Comparison of ENCODE assay signal across 24 mouse cellular contexts in the genomic region with DNA sequence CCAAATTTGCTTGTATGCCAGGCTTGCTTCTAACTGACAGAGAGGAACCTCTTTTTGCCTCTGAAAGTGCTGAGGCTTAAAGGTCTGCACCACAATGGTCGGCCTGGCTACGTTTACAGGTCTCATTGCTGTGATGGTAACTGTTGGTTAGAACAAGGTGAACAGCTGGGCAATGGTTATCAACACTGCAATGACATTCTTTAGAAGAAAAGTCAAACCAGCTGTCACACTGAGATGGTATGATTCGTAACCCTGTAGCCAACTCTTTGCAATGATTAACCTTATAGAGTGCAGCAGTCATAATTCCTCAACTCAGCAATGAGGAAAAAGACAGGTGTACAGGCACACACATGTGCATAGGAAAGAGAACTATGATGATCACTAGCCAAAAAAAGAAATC. TPM values are rescaled to one million over a fixed set of nuclear protein-coding genes. Genes with fewer than 3 reads are reported as not detected.
DNase-seq lines count a peak whose midpoint lies in the region; ATAC-seq and TF ChIP-seq lines count a peak whose summit lies in the region.
"Had no signal": no experiment of that assay in that cellular context is flagged by ENCODE, and none has a peak within 500 bp of the region (broad histone marks: within the 10 kb centered on the region; RNA-seq: fewer than 3 reads in every experiment).

No protein-coding gene starts in this region.

- TF ChIP-seq POLR2A in MEL (IDR thresholded peaks at IDR 0.05; ENCODE audit: control insufficient read depth in 1 of 2, insufficient read depth in 1 of 2, low read depth in 1 of 2, low read length in 2 of 2, poor library complexity in 1 of 2) (no peak), myocyte (IDR thresholded peaks at IDR 0.05; ENCODE audit: insufficient read length, low read depth) (no peak)

- 91% methylated on average over 3 of the region's 3 CpGs for WGBS in midbrain, embryonic 11.5 days
- 93% methylated on average over 3 of the region's 3 CpGs for WGBS in midbrain, embryonic 14.5 days

- ATAC-seq in midbrain, embryonic 11.5 days (ENCODE audit: low FRiP score), result no peak
- no peak for ATAC-seq in midbrain, embryonic 14.5 days (ENCODE audit: low FRiP score, low TSS enrichment)
- ATAC-seq: forebrain, embryonic 14.5 days; forebrain, postnatal 0 days; hindbrain, postnatal 0 days; inflammation-experienced regulatory T-cells, adult 6 months had no signal

- no peaks in the 10 kb centered on the region for H3K9me3 ChIP-seq in midbrain, embryonic 11.5 days (ENCODE audit: control insufficient read depth, low read length)
- no peaks in the 10 kb centered on the region for H3K9me3 ChIP-seq in midbrain, embryonic 14.5 days (ENCODE audit: control insufficient read depth, low read length)
- no peaks in the 10 kb centered on the region for H3K9me3 ChIP-seq in MEL (replicated peaks; ENCODE audit: insufficient read depth, low read length)
- H3K9me3 ChIP-seq: G1E; heart, embryonic 12.5 days; heart, embryonic 15.5 days had no signal

- H3K79me2 ChIP-seq in MEL (ENCODE audit: control insufficient read depth, insufficient read depth, low read length, poor library complexity), result no peaks in the 10 kb centered on the region
- no peaks in the 10 kb centered on the region for H3K79me2 ChIP-seq in myocyte (ENCODE audit: control insufficient read depth, insufficient read depth)

- TF ChIP-seq RAD21 in MEL (IDR thresholded peaks at IDR 0.05; ENCODE audit: low read depth, low read length), result no peak

- H3K27me3 ChIP-seq in midbrain, embryonic 11.5 days (ENCODE audit: control insufficient read depth, insufficient read depth, low read length), result no peaks in the 10 kb centered on the region
- H3K27me3 ChIP-seq in midbrain, embryonic 14.5 days (ENCODE audit: control insufficient read depth, insufficient read depth, low read length), result no peaks in the 10 kb centered on the region
- H3K27me3 ChIP-seq in MEL (ENCODE audit: control insufficient read depth in 1 of 2, insufficient read depth in 2 of 2, low read length in 2 of 2) (no peaks in the 10 kb centered on the region), myocyte (ENCODE audit: control insufficient read depth, insufficient read depth, insufficient read length) (no peaks in the 10 kb centered on the region)
- H3K27me3 ChIP-seq: heart, embryonic 12.5 days; heart, embryonic 15.5 days had no signal

- H3K9ac ChIP-seq in midbrain, embryonic 11.5 days (ENCODE audit: low read length), result no peak overlapping the region
- no peak overlapping the region for H3K9ac ChIP-seq in midbrain, embryonic 14.5 days (replicated peaks; ENCODE audit: low read length)
- H3K9ac ChIP-seq in MEL (ENCODE audit: control insufficient read depth, low read depth, low read length, poor library complexity, severe bottlenecking), result no peak overlapping the region
- H3K9ac ChIP-seq: forebrain, postnatal 0 days; heart, embryonic 12.5 days; heart, embryonic 15.5 days; hindbrain, embryonic 14.5 days had no signal

- no peaks in the 10 kb centered on the region for H3K4me1 ChIP-seq in midbrain, embryonic 11.5 days (ENCODE audit: control insufficient read depth, insufficient read depth, low read length)
- H3K4me1 ChIP-seq in midbrain, embryonic 14.5 days (ENCODE audit: control insufficient read depth, insufficient read depth, low read length), result no peaks in the 10 kb centered on the region
- peaks cover 29% of the 10 kb centered on the region in 2 experiments for H3K4me1 ChIP-seq in MEL (ENCODE audit: control insufficient read depth in 1 of 2, insufficient read depth in 2 of 2, low read length in 2 of 2)

- H3K4me3 ChIP-seq in midbrain, embryonic 11.5 days (ENCODE audit: low read depth, low read length), result no peak overlapping the region
- H3K4me3 ChIP-seq in midbrain, embryonic 14.5 days (replicated peaks; ENCODE audit: low read depth, low read length), result no peak overlapping the region
- H3K4me3 ChIP-seq in MEL (ENCODE audit: control insufficient read depth in 1 of 2, insufficient read depth in 1 of 2, low read depth in 2 of 2, low read length in 2 of 2) (no peak overlapping the region), myocyte (no peak overlapping the region)
- H3K4me3 ChIP-seq: gastrocnemius, adult 2 months; heart, embryonic 12.5 days; heart, embryonic 15.5 days had no signal

- TF ChIP-seq CTCF in MEL (IDR thresholded peaks at IDR 0.05 in 2 of 3, conservative IDR thresholded peaks at IDR 0.05 in 1 of 3; ENCODE audit: control insufficient read depth in 1 of 3, insufficient read depth in 1 of 3, low read depth in 2 of 3, low read length in 3 of 3, poor library complexity in 1 of 3, severe bottlenecking in 1 of 3), result no peak

- peak; percentile 47 for DNase-seq in midbrain, embryonic 11.5 days (ENCODE audit: low spot score, missing footprints)
- DNase-seq in midbrain, embryonic 14.5 days, result no peak
- DNase-seq in MEL (ENCODE audit: low read depth, low spot score), result no peak
- no peak for DNase-seq in spleen, postnatal 14 days (ENCODE audit: low spot score in 2 of 2)
- no peak for DNase-seq in adrenal gland, adult 18-20 months (ENCODE audit: low spot score in 2 of 2)
- DNase-seq: adrenal gland, postnatal 10 days; adrenal gland, postnatal 36 days; cerebellum, adult 18-20 months; cerebellum, adult 9-10 months; cerebellum, postnatal 14 days; forebrain, postnatal 0 days; gastrocnemius, adult 2 months; gastrocnemius, postnatal 14 days; heart, adult 18-20 months; heart, postnatal 14 days; heart, postnatal 4 days had no signal

- no peak overlapping the region for H3K4me2 ChIP-seq in midbrain, embryonic 11.5 days
- no peak overlapping the region for H3K4me2 ChIP-seq in midbrain, embryonic 14.5 days (ENCODE audit: low read length)
- peak overlapping the region; percentile 33 for H3K4me2 ChIP-seq in myocyte (ENCODE audit: low read depth)
- H3K4me2 ChIP-seq: heart, embryonic 12.5 days; heart, embryonic 15.5 days; hindbrain, embryonic 14.5 days had no signal

- no peak overlapping the region for H3ac ChIP-seq in myocyte (ENCODE audit: control insufficient read depth, insufficient read length)

- H3K27ac ChIP-seq in midbrain, embryonic 11.5 days (ENCODE audit: low read depth, low read length), result no peak overlapping the region
- no peak overlapping the region for H3K27ac ChIP-seq in midbrain, embryonic 14.5 days (replicated peaks; ENCODE audit: low read depth, low read length)
- H3K27ac ChIP-seq in MEL (ENCODE audit: control insufficient read depth, low read depth, low read length), result peak overlapping the region; percentile 50; the same call in 1 of the 2 replicates
- H3K27ac ChIP-seq: gastrocnemius, adult 2 months; heart, embryonic 15.5 days; hindbrain, embryonic 14.5 days; hindbrain, postnatal 0 days had no signal

- TF ChIP-seq EP300 in MEL (IDR thresholded peaks at IDR 0.05; ENCODE audit: low read depth in 1 of 2, low read length in 2 of 2), result no peak

- H3K36me3 ChIP-seq in midbrain, embryonic 11.5 days (ENCODE audit: control insufficient read depth, insufficient read depth, low read length), result 0 out of 2 replicates have a peak, but pooled peaks cover 2% of the 10 kb centered on the region
- peaks cover 23% of the 10 kb centered on the region for H3K36me3 ChIP-seq in midbrain, embryonic 14.5 days (ENCODE audit: control insufficient read depth, insufficient read depth, low read length)
- H3K36me3 ChIP-seq in MEL (ENCODE audit: control insufficient read depth in 1 of 2, insufficient read depth in 2 of 2, low read length in 2 of 2) (peaks cover 19 to 57% of the 10 kb centered on the region in 2 experiments), myocyte (ENCODE audit: control insufficient read depth, insufficient read depth) (no peaks in the 10 kb centered on the region)

TF ChIP-seq in MEL, 35 proteins besides CTCF, POLR2A, EP300 and RAD21:
- TF ChIP-seq ETS1 (IDR thresholded peaks at IDR 0.05; ENCODE audit: low read depth, low read length) (peak; percentile 31; the same call in 1 of the 2 replicates), POLR2AphosphoS2 (IDR thresholded peaks at IDR 0.05; ENCODE audit: low read length) (no peak), RCOR1 (IDR thresholded peaks at IDR 0.05; ENCODE audit: low read depth, low read length) (no peak)

TF ChIP-seq in myocyte, 11 proteins besides CTCF, POLR2A, EP300 and RAD21:
- no peak for TF ChIP-seq TCF3 (IDR thresholded peaks at IDR 0.05; ENCODE audit: insufficient read length, low read depth)
- TF ChIP-seq E2F4 (IDR thresholded peaks at IDR 0.05; ENCODE audit: insufficient read depth), result no peak
- peak in 2 of 3 experiments; percentile 56 to 60 for TF ChIP-seq MYOD1 (IDR thresholded peaks at IDR 0.05; ENCODE audit: control insufficient read depth in 1 of 3, insufficient read length in 2 of 3, low read depth in 2 of 3)
- TF ChIP-seq TCF12 (IDR thresholded peaks at IDR 0.05; ENCODE audit: insufficient read depth, poor library complexity, severe bottlenecking), result no peak
- no peak for TF ChIP-seq CEBPB (IDR thresholded peaks at IDR 0.05; ENCODE audit: insufficient read depth, poor library complexity, severe bottlenecking)
TF ChIP-seq in myocyte: peak in this region for 1.

RNA-seq across cellular contexts. Expression of a gene that starts 38.3 kb away (rescaled TPM):
- 38.1 and 43.9 TPM in 2 replicates for polyA plus RNA-seq in midbrain, embryonic 11.5 days (2014; fragmentation: Nextera tagmentation; extraction: Ambion mirVana)
- 7.5 and 12.9 TPM in 2 replicates for polyA plus RNA-seq in midbrain, embryonic 14.5 days (2014; fragmentation: Nextera tagmentation; extraction: Ambion mirVana)
- total RNA-seq in MEL (2012; rRNA removed), result 24.6 and 28.5 TPM in 2 replicates
- polyA plus RNA-seq in MEL (2012; ENCODE audit: insufficient read depth in 1 of 2, insufficient read length in 2 of 2, low read depth in 1 of 2, low replicate concordance in 2 of 2, missing spikeins in 1 of 2) (10 to 100 TPM; 52.0 to 83.8 TPM), myocyte (2012; fragmentation: generic; extraction: Trizol) (1.1 TPM)
- total RNA-seq in adrenal gland, adult 18-20 months (2021), result 1 to 10 TPM in 1 of 2 experiments, under 1 TPM in 1; 0.86 to 2.2 TPM
